Mouse (Mus musculus): ENCODE measurements around the gene Lnpep. TPM values are rescaled to one million over a fixed set of nuclear protein-coding genes. Genes with fewer than 3 reads are reported as not detected.
"Not testable (repeated sequence)": the region's sequence is repeated elsewhere in the genome, so short reads cannot be mapped to it uniquely, and the experiment has no call there.

The Lnpep gene
- polyA plus RNA-seq, 1 experiment from 2014 or later, result 3.2 TPM

DNA sequence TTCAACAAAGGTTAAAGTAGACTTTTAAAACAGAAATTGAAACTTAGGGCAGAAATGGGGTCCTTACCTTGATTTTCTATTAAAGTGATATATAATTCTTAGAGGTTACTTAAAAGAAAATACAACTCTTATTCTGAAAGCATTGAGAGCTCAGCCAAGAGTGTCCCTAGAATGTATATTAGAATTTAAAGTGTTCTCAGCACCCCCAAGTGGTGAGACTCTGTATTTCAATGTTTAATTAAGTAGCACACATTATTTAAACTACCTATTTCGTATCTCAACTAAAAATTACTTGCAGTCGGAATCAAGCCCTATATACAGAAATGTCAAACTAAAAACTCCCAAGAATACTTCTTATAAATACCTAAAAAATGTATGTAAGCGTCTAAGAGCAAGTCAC, 57.8 kb downstream of the Lnpep start:
- ATAC-seq (ENCODE audit: low read depth), result no peak
- no peak overlapping the region for H3K9ac ChIP-seq (ENCODE audit: low read depth, low read length)
- H3K4me3 ChIP-seq (ENCODE audit: low read depth, low read length), result no peak overlapping the region
- 56% methylated on average over 3 of the region's 3 CpGs for WGBS (ENCODE audit: insufficient replicate concordance)
- H3K9me3 ChIP-seq (replicated peaks; ENCODE audit: control insufficient read depth, low read length), result no peaks in the 10 kb centered on the region
- peaks cover 19% of the 10 kb centered on the region for H3K36me3 ChIP-seq (ENCODE audit: control insufficient read depth, insufficient read depth)
- H3K4me1 ChIP-seq (ENCODE audit: control insufficient read depth, low read depth, low read length), result no peaks in the 10 kb centered on the region
- no peaks in the 10 kb centered on the region for H3K27me3 ChIP-seq (ENCODE audit: control insufficient read depth, insufficient read depth, low read depth, low read length)
- no peak overlapping the region for H3K4me2 ChIP-seq (ENCODE audit: low read depth, low read length)
- no peak overlapping the region for H3K27ac ChIP-seq (ENCODE audit: low read length)

DNA sequence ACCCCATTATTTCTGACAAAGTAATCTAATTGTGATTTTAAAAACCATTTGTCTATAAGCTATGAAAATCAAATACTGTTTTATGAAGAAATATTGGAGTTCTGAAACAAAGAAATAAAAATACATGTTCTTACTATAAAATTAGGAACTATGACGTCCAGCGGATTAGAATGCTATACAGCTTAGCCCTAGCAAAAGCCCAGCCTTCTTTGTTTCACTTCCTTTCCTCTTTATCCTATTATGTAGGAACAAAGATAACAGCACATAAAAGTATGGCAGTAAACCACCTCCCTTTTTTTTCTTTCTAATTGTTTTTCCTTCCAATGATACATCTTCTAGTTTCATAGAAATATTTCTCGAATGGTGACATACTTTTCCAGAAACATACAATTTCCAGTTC, 75.9 kb downstream of the Lnpep start:
- 67% methylated on average over 3 of the region's 3 CpGs for WGBS (ENCODE audit: insufficient replicate concordance)
- no peak overlapping the region for H3K4me2 ChIP-seq (ENCODE audit: low read depth, low read length)
- no peaks in the 10 kb centered on the region; the same call in 1 of the 2 replicates for H3K36me3 ChIP-seq (ENCODE audit: control insufficient read depth, insufficient read depth)
- no peak for ATAC-seq (ENCODE audit: low read depth)
- no peaks in the 10 kb centered on the region for H3K9me3 ChIP-seq (replicated peaks; ENCODE audit: control insufficient read depth, low read length)
- H3K27ac ChIP-seq (ENCODE audit: low read length), result no peak overlapping the region
- no peaks in the 10 kb centered on the region for H3K27me3 ChIP-seq (ENCODE audit: control insufficient read depth, insufficient read depth, low read depth, low read length)
- no peak overlapping the region for H3K9ac ChIP-seq (ENCODE audit: low read depth, low read length)
- H3K4me3 ChIP-seq (ENCODE audit: low read depth, low read length), result no peak overlapping the region
- no peaks in the 10 kb centered on the region for H3K4me1 ChIP-seq (ENCODE audit: control insufficient read depth, low read depth, low read length)

DNA sequence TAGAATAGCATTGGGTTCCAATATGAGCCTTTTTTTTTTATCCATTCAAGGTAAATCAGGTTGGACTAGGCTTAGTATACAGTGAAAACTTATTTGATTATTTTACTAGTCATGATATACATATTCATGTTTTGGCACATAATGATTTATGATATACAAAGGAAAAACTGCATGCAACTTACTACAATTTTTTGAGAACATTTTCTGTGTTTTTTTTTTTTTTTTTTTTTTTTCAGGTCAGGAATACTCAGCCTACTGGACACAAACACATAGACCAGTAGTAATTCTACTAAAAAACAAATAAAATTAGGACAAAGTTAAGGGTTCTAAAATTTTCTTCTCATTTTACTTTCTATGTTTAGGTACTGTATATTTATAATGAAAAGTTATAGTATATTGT, 93.5 kb downstream of the Lnpep start:
- ATAC-seq (ENCODE audit: low read depth), result no peak
- Histone ChIP-seq H3K4me2 (ENCODE audit: low read depth, low read length) (no peak overlapping the region), H3K27ac (ENCODE audit: low read length) (no peak overlapping the region), H3K36me3 (ENCODE audit: control insufficient read depth, insufficient read depth) (peaks cover 7% of the 10 kb centered on the region; the same call in 1 of the 2 replicates), H3K4me1 (ENCODE audit: control insufficient read depth, low read depth, low read length) (no peaks in the 10 kb centered on the region), H3K27me3 (ENCODE audit: control insufficient read depth, insufficient read depth, low read depth, low read length) (no peaks in the 10 kb centered on the region), H3K4me3 (ENCODE audit: low read depth, low read length) (no peak overlapping the region), H3K9me3 (replicated peaks; ENCODE audit: control insufficient read depth, low read length) (no peaks in the 10 kb centered on the region), H3K9ac (ENCODE audit: low read depth, low read length) (no peak overlapping the region)

DNA sequence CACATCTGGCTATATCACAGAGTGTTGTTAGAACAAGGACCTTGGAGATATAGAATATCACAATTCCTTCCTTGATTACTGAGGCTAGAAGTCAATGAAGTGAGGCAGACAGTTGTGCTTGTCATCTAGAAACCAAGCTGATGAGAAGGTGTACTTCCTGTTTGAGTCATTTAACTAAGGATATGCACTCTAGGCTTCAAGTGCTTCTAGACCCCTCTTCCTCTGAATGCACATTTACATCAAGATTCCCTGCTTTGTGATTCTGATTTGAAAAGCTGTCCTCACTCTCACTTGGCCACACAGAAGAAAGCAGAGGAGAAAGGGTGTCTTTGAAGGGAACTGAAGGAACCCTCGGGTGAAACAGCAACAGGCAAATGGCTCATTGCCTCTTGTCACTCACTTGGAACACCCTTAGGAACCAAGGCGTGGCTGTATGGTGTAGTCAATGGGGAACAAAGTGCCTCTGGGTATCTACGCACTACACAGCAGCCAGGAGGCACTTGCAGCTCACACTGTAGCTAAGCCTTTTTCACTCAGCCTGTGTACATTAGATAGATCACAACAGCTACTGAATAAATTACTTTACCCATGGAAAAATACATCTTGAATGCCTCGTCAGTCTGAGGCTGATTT, 108.3 kb downstream of the Lnpep start:
- Histone ChIP-seq H3K4me1 (ENCODE audit: control insufficient read depth, low read depth, low read length) (no peaks in the 10 kb centered on the region), H3K4me3 (ENCODE audit: low read depth, low read length) (no peak overlapping the region), H3K9ac (ENCODE audit: low read depth, low read length) (no peak overlapping the region), H3K4me2 (ENCODE audit: low read depth, low read length) (no peak overlapping the region), H3K27ac (ENCODE audit: low read length) (no peak overlapping the region), H3K36me3 (ENCODE audit: control insufficient read depth, insufficient read depth) (no peaks in the 10 kb centered on the region), H3K27me3 (ENCODE audit: control insufficient read depth, insufficient read depth, low read depth, low read length) (no peaks in the 10 kb centered on the region), H3K9me3 (replicated peaks; ENCODE audit: control insufficient read depth, low read length) (no peaks in the 10 kb centered on the region)
- WGBS (ENCODE audit: insufficient replicate concordance), result 59% methylated on average over 4 of the region's 4 CpGs
- ATAC-seq (ENCODE audit: low read depth), result no peak

DNA sequence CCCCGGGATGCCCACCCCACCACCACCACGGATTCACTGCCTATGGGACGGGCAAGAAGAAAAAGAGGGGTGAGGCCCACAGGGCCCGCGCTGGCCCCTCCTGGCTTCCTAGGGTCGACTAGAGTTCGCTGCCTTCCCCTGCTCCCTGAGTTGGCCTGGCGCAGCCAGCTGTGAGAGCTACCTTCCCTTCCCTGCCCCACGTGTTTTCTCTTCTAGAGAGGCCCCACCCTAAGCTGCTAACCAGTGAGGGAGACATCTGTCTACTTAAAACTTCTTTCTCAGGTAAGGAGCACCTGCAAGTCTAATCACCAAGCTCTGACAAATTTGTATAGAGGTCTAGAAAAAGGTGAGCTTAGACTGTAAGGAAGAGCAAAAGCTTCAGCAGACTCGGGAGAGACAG, 118.2 kb downstream of the Lnpep start:
- WGBS (ENCODE audit: insufficient replicate concordance), result 76% methylated on average over 10 of the region's 10 CpGs
- Histone ChIP-seq H3K27me3 (ENCODE audit: control insufficient read depth, insufficient read depth, low read depth, low read length) (no peaks in the 10 kb centered on the region), H3K9me3 (replicated peaks; ENCODE audit: control insufficient read depth, low read length) (no peaks in the 10 kb centered on the region), H3K9ac (ENCODE audit: low read depth, low read length) (no peak overlapping the region), H3K36me3 (ENCODE audit: control insufficient read depth, insufficient read depth) (no peaks in the 10 kb centered on the region), H3K4me1 (ENCODE audit: control insufficient read depth, low read depth, low read length) (no peaks in the 10 kb centered on the region), H3K27ac (ENCODE audit: low read length) (no peak overlapping the region), H3K4me3 (ENCODE audit: low read depth, low read length) (no peak overlapping the region), H3K4me2 (ENCODE audit: low read depth, low read length) (no peak overlapping the region)
- ATAC-seq (ENCODE audit: low read depth), result no peak

DNA sequence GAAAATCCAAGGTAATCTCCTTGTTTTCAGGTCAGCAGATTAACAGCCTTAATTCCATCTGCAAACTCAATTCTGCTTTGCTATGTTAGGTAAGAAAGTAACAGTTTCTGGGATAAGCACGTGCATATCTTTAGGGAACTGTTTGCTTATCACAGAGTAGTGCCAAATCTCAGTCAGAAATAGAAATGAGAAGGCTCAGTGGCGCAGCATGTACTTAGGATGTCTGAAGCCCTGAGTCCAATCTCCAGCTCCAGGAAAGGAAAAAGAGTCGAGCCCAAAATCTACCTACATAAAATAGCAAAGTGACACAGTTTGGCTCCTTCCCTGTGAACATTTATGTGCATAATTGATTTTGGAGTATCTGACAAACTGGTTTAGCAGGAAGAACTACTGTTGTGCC, 125.6 kb downstream of the Lnpep start:
- Histone ChIP-seq H3K9ac (ENCODE audit: low read depth, low read length) (no peak overlapping the region), H3K27me3 (ENCODE audit: control insufficient read depth, insufficient read depth, low read depth, low read length) (no peaks in the 10 kb centered on the region), H3K27ac (ENCODE audit: low read length) (no peak overlapping the region), H3K36me3 (ENCODE audit: control insufficient read depth, insufficient read depth) (no peaks in the 10 kb centered on the region), H3K4me3 (ENCODE audit: low read depth, low read length) (no peak overlapping the region), H3K9me3 (replicated peaks; ENCODE audit: control insufficient read depth, low read length) (no peaks in the 10 kb centered on the region), H3K4me2 (ENCODE audit: low read depth, low read length) (no peak overlapping the region), H3K4me1 (ENCODE audit: control insufficient read depth, low read depth, low read length) (no peaks in the 10 kb centered on the region)
- no peak for ATAC-seq (ENCODE audit: low read depth)
- WGBS (ENCODE audit: insufficient replicate concordance), result 43% methylated on average over 3 of the region's 3 CpGs

DNA sequence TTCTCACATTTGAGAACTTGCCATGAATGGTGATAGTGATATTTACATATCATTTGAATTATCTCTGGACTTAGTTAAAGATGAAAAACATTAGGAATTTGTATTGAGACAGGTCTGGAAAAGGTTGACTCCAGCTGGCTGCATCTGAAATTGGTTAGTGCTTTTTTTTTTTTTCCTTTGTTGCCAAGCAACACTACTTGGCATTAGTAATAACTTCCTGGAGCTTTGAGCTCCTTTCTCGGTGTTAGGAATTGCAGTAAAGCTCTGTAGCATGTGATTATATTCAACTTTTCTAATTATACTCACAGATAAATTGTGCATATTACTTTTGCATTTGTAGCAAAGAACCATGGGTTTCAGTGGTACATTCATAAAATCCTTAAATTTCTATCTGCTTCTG, 126.0 kb downstream of the Lnpep start:
- Histone ChIP-seq H3K9me3 (replicated peaks; ENCODE audit: control insufficient read depth, low read length) (no peaks in the 10 kb centered on the region), H3K27me3 (ENCODE audit: control insufficient read depth, insufficient read depth, low read depth, low read length) (no peaks in the 10 kb centered on the region), H3K9ac (ENCODE audit: low read depth, low read length) (no peak overlapping the region), H3K36me3 (ENCODE audit: control insufficient read depth, insufficient read depth) (no peaks in the 10 kb centered on the region), H3K4me2 (ENCODE audit: low read depth, low read length) (no peak overlapping the region), H3K27ac (ENCODE audit: low read length) (no peak overlapping the region), H3K4me1 (ENCODE audit: control insufficient read depth, low read depth, low read length) (no peaks in the 10 kb centered on the region), H3K4me3 (ENCODE audit: low read depth, low read length) (no peak overlapping the region)
- WGBS (ENCODE audit: insufficient replicate concordance), result 39% methylated on average over 1 of the region's 1 CpGs
- no peak for ATAC-seq (ENCODE audit: low read depth)

DNA sequence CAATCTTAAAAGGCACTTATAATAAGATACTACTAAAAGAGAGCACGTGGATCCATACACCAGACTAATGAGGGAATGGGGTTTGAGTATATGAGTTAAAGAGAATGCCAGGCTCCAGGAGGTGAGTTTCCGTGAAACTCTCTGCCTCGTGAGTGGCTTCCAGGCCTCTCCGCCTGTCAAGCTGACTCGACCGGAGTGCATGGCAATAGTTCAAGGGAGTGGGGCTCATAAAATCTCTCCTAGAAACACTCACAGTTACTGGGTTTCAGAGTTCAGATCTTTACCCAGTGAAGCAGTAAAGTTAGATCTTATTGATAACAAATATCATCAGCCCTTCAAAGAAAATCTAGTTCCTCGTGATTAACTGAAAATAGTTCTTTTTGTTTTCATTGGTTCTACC, 128.1 kb downstream of the Lnpep start:
- WGBS (ENCODE audit: insufficient replicate concordance), result 66% methylated on average over 7 of the region's 7 CpGs
- H3K36me3 ChIP-seq (ENCODE audit: control insufficient read depth, insufficient read depth), result no peaks in the 10 kb centered on the region
- H3K9me3 ChIP-seq (replicated peaks; ENCODE audit: control insufficient read depth, low read length), result no peaks in the 10 kb centered on the region
- H3K4me1 ChIP-seq (ENCODE audit: control insufficient read depth, low read depth, low read length), result no peaks in the 10 kb centered on the region
- H3K9ac ChIP-seq (ENCODE audit: low read depth, low read length), result no peak overlapping the region
- no peak overlapping the region for H3K4me3 ChIP-seq (ENCODE audit: low read depth, low read length)
- ATAC-seq (ENCODE audit: low read depth), result no peak
- no peak overlapping the region for H3K4me2 ChIP-seq (ENCODE audit: low read depth, low read length)
- no peaks in the 10 kb centered on the region for H3K27me3 ChIP-seq (ENCODE audit: control insufficient read depth, insufficient read depth, low read depth, low read length)
- no peak overlapping the region for H3K27ac ChIP-seq (ENCODE audit: low read length)

DNA sequence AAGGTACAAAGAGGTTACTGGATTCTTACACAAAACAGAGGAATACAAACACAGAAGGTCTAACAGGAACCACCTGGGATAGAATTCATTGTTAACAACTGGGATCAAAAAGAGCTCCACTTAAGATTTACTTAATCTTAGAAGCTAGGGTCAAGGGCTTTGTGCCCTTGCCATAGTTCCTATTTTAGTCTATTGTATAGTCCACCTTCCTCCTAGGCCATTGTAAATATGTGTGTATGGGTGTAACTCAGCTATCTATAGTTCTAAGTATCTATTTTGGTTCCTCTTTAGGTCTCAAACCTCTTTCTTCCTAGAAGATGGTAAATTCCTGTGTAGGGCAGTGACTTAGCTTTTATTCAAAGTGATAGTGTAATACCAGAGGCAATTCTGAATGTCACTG, 128.6 kb downstream of the Lnpep start:
- H3K27ac ChIP-seq (ENCODE audit: low read length); ATAC-seq (ENCODE audit: low read depth); H3K36me3 ChIP-seq (ENCODE audit: control insufficient read depth, insufficient read depth); H3K9ac ChIP-seq (ENCODE audit: low read depth, low read length); H3K27me3 ChIP-seq (ENCODE audit: control insufficient read depth, insufficient read depth, low read depth, low read length); H3K4me2 ChIP-seq (ENCODE audit: low read depth, low read length); H3K4me3 ChIP-seq (ENCODE audit: low read depth, low read length); H3K4me1 ChIP-seq (ENCODE audit: control insufficient read depth, low read depth, low read length); H3K9me3 ChIP-seq (replicated peaks; ENCODE audit: control insufficient read depth, low read length): not testable (repeated sequence)
